Mouse (Mus musculus): ENCODE data around the gene Tgfbr3l.

GRCm38 (mm10) chr8:4222059-4222458, 26.0 kb upstream of the Tgfbr3l start:
- TF ChIP-seq POLR2A (IDR thresholded peaks at IDR 0.05; ENCODE audit: control insufficient read depth, low read depth, low read length) (no peak), CTCF (IDR thresholded peaks at IDR 0.05; ENCODE audit: control insufficient read depth, insufficient read depth, insufficient replicate concordance, low read depth, low read length) (no peak)

Measured in testis, adult 2 months (tissue).